Mouse (Mus musculus): ENCODE results near the gene Selenoi. TPM values are rescaled to one million over a fixed set of nuclear protein-coding genes. Genes with fewer than 3 reads are reported as not detected.

Gene Selenoi
- polyA plus RNA-seq, 1 experiment from 2014 or later: 13.9 TPM

- Histone ChIP-seq H3K27ac (no peak overlapping the region), H3K27me3 (no peaks in the 10 kb centered on the region), H3K9ac (no peak overlapping the region), H3K4me3 (no peak overlapping the region), H3K4me2 (no peak overlapping the region), H3K4me1 (replicated peaks) (peaks cover 29% of the 10 kb centered on the region), H3K9me3 (replicated peaks) (no peaks in the 10 kb centered on the region), H3K36me3 (no peaks in the 10 kb centered on the region)
- no peak for ATAC-seq (replicated peaks; ENCODE audit: insufficient number of reproducible peaks, insufficient read depth, low FRiP score, low read depth)
- 88% methylated on average over 5 of the region's 5 CpGs for WGBS
Measured at GRCm38 (mm10) chr5:30238533-30238932, 6.2 kb downstream of the Selenoi start.

- no peaks in the 10 kb centered on the region for H3K27me3 ChIP-seq
- no peak overlapping the region for H3K4me2 ChIP-seq
- WGBS: 73% methylated on average over 7 of the region's 7 CpGs
- no peak overlapping the region for H3K4me3 ChIP-seq
- H3K4me1 ChIP-seq (replicated peaks): peaks cover 36% of the 10 kb centered on the region
- H3K9ac ChIP-seq: no peak overlapping the region
- no peak overlapping the region for H3K27ac ChIP-seq
- H3K36me3 ChIP-seq: no peaks in the 10 kb centered on the region
- no peak for ATAC-seq (replicated peaks; ENCODE audit: insufficient number of reproducible peaks, insufficient read depth, low FRiP score, low read depth)
- H3K9me3 ChIP-seq (replicated peaks): no peaks in the 10 kb centered on the region
Measured at GRCm38 (mm10) chr5:30240552-30240951, 8.2 kb downstream of the Selenoi start.

- Histone ChIP-seq H3K27ac (peak overlapping the region; percentile 35), H3K36me3 (no peaks in the 10 kb centered on the region; the same call in 1 of the 2 replicates), H3K27me3 (no peaks in the 10 kb centered on the region), H3K9ac (no peak overlapping the region), H3K4me1 (replicated peaks) (peaks cover 35% of the 10 kb centered on the region), H3K4me2 (no peak overlapping the region), H3K4me3 (no peak overlapping the region), H3K9me3 (replicated peaks) (no peaks in the 10 kb centered on the region)
- WGBS: 25% methylated on average over 1 of the region's 1 CpGs
- ATAC-seq (replicated peaks; ENCODE audit: insufficient number of reproducible peaks, insufficient read depth, low FRiP score, low read depth): 0 out of 2 replicates have a peak, but pooled peaks have one; percentile 7
Measured at GRCm38 (mm10) chr5:30242410-30242809, 10.0 kb downstream of the Selenoi start.

DNA sequence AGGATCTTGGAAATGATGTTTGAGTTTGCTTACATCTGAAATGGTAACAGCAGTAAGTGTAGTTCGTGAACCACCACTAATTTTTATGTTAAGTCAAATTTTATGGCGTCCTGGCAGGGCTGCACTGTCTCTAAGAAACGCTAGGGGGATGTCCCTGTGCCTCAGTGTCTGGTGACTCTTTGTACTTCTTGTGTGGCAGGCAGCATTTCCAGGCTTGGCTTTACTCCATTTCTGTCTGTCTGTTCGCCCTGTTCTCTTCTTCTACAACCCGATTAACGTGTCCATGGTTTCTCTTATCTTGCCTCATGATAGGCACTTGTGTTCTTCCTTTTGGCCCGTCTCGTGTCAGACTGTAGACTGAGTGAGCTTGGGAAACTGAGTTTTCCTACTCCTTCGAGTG, 11.4 kb downstream of the Selenoi start:
- H3K4me1 ChIP-seq (replicated peaks): peaks cover 35% of the 10 kb centered on the region
- H3K9me3 ChIP-seq (replicated peaks): no peaks in the 10 kb centered on the region
- ATAC-seq (replicated peaks; ENCODE audit: insufficient number of reproducible peaks, insufficient read depth, low FRiP score, low read depth): no peak
- H3K4me2 ChIP-seq: no peak overlapping the region
- peak overlapping the region; percentile 18; the same call in 1 of the 2 replicates for H3K9ac ChIP-seq
- 27% methylated on average over 9 of the region's 9 CpGs for WGBS
- H3K27me3 ChIP-seq: no peaks in the 10 kb centered on the region
- H3K27ac ChIP-seq: peak overlapping the region; percentile 33
- no peaks in the 10 kb centered on the region; the same call in 1 of the 2 replicates for H3K36me3 ChIP-seq
- H3K4me3 ChIP-seq: no peak overlapping the region

DNA sequence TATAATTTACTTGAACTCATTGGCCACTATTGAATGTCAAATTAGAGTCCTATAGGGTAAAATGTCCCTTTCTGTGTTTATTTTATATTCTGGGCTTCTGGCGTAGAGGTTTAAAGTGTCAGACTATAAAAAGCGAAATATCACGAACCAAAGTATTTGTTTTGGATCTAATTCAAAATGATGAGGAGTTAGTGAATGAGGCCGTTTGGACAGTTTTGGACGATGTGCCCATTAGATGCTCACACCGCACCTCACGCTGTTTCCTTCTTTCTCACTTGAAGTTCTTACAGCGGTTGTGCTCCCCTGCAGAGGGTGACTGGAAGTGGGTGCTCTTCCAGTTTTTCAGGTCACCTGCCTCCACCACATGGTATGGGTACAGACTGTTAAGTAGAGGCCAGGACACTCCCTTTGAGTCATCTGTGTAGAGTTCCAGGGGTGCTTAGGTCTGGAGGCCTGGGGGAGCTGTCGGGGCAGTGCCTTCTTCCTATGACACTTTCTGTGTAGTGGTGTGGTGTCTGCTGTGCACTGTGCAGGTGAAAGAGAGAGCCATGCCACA, 13.6 kb downstream of the Selenoi start:
- no peaks in the 10 kb centered on the region for H3K9me3 ChIP-seq (replicated peaks)
- peaks cover 5% of the 10 kb centered on the region; the same call in 1 of the 2 replicates for H3K36me3 ChIP-seq
- 71% methylated on average over 9 of the region's 9 CpGs for WGBS
- H3K9ac ChIP-seq: no peak overlapping the region
- ATAC-seq (replicated peaks; ENCODE audit: insufficient number of reproducible peaks, insufficient read depth, low FRiP score, low read depth): no peak
- H3K27ac ChIP-seq: no peak overlapping the region
- H3K4me1 ChIP-seq (replicated peaks): peaks cover 32% of the 10 kb centered on the region
- no peak overlapping the region for H3K4me3 ChIP-seq
- H3K27me3 ChIP-seq: no peaks in the 10 kb centered on the region
- H3K4me2 ChIP-seq: no peak overlapping the region

DNA sequence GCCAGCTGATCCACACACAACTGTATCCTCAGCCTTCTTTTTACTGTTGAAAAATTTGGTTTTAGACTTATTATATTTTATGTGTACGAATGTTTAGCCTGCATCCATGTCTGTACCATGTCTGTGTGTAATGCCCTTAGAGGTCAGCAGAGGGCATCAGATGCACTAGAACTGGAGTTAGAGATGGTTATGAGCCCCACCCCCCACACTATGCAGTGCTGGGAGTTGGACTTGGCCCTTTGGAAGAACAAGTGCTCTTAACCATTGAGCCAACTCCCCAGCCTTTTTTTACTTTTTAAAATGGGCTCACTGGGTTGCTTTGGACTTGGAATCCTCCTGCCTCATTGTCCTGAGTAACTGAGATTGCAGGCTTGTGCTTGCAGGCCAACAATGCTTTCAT, 15.3 kb downstream of the Selenoi start:
- Histone ChIP-seq H3K9ac (no peak overlapping the region), H3K4me2 (no peak overlapping the region), H3K4me1 (replicated peaks) (peaks cover 24% of the 10 kb centered on the region), H3K9me3 (replicated peaks) (no peaks in the 10 kb centered on the region), H3K4me3 (no peak overlapping the region), H3K36me3 (peaks cover 10% of the 10 kb centered on the region), H3K27me3 (no peaks in the 10 kb centered on the region), H3K27ac (no peak overlapping the region)
- 98% methylated on average over 1 of the region's 1 CpGs for WGBS
- ATAC-seq (replicated peaks; ENCODE audit: insufficient number of reproducible peaks, insufficient read depth, low FRiP score, low read depth): no peak

- no peak overlapping the region for H3K27ac ChIP-seq
- peaks cover 42% of the 10 kb centered on the region for H3K36me3 ChIP-seq
- H3K9me3 ChIP-seq (replicated peaks): no peaks in the 10 kb centered on the region
- WGBS: 81% methylated on average over 12 of the region's 12 CpGs
- ATAC-seq (replicated peaks; ENCODE audit: insufficient number of reproducible peaks, insufficient read depth, low FRiP score, low read depth): no peak
- H3K27me3 ChIP-seq: no peaks in the 10 kb centered on the region
- H3K4me1 ChIP-seq (replicated peaks): no peaks in the 10 kb centered on the region
- H3K4me3 ChIP-seq: no peak overlapping the region
- no peak overlapping the region for H3K9ac ChIP-seq
- H3K4me2 ChIP-seq: no peak overlapping the region
Measured at GRCm38 (mm10) chr5:30255567-30256354, 23.4 kb downstream of the Selenoi start.

DNA sequence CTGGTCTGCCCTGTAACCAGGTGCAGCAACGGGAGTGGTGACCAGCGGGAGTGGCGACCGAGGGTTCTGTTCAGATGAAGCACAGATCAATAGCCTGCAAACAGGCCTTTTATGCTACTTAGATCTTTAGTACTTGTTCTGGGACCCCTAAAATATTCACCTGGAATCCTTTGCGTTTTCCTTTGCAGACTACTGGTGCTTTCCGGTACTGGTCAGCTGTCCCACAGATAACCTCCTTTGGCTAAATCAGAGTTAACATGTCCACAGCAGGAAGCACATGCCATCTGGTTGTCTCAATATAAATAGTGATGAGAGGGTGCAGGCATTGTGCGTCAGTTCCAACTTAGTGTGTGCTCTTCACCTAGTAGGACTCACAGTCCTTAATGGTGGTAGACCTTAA, 26.4 kb downstream of the Selenoi start:
- no peaks in the 10 kb centered on the region for H3K9me3 ChIP-seq (replicated peaks)
- no peak overlapping the region for H3K9ac ChIP-seq
- WGBS: 86% methylated on average over 7 of the region's 7 CpGs
- H3K4me2 ChIP-seq: no peak overlapping the region
- no peaks in the 10 kb centered on the region for H3K4me1 ChIP-seq (replicated peaks)
- no peak overlapping the region for H3K4me3 ChIP-seq
- H3K27ac ChIP-seq: no peak overlapping the region
- ATAC-seq (replicated peaks; ENCODE audit: insufficient number of reproducible peaks, insufficient read depth, low FRiP score, low read depth): no peak
- H3K27me3 ChIP-seq: no peaks in the 10 kb centered on the region
- H3K36me3 ChIP-seq: peaks cover 39% of the 10 kb centered on the region

GRCm38 (mm10) chr5:30270571-30271190, 38.3 kb downstream of the Selenoi start:
- Histone ChIP-seq H3K4me3 (no peak overlapping the region), H3K27me3 (no peaks in the 10 kb centered on the region), H3K4me1 (replicated peaks) (peaks cover 11% of the 10 kb centered on the region), H3K9me3 (replicated peaks) (no peaks in the 10 kb centered on the region), H3K27ac (peak overlapping the region; percentile 15; the same call in 1 of the 2 replicates), H3K9ac (no peak overlapping the region), H3K36me3 (peaks cover 19% of the 10 kb centered on the region), H3K4me2 (no peak overlapping the region)
- 50% methylated on average over 11 of the region's 11 CpGs for WGBS
- ATAC-seq (replicated peaks; ENCODE audit: insufficient number of reproducible peaks, insufficient read depth, low FRiP score, low read depth): no peak

DNA sequence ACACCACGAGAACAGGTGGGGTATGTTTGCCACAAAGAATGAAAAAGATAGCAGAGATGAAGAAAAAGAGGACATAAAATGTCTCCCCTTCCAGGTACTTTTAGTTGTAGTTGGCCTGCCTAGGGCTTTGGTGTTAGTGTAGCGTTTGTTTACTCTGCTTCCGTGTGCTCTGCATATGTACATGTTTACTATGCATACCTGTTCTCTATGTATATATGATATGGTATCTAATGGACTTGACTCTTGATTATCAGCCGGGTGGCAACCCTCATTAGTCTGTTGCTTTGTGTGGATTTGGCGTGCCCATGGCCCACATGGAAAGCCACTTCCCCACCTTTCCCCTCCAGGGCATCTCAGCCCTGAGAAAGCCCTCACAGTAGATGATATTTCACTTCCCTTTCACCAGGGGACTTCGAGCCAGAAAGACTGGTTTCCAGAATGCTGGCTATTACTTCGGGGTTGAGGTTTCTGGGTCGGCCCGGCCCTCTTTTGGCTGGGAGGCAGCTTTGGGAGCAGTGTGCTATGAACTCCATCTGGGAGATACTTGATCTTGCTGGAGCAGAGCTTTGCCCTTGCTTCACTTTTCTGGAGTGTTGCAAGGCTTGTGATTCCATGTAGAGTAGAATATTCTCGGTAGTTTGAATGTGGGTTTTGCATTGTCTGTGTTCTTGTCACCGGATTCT, 39.4 kb downstream of the Selenoi start:
- H3K4me2 ChIP-seq: no peak overlapping the region

GRCm38 (mm10) chr5:30276361-30276760, 44.0 kb downstream of the Selenoi start:
- no peaks in the 10 kb centered on the region for H3K9me3 ChIP-seq (replicated peaks)
- ATAC-seq (replicated peaks; ENCODE audit: insufficient number of reproducible peaks, insufficient read depth, low FRiP score, low read depth): no peak
- no peaks in the 10 kb centered on the region for H3K27me3 ChIP-seq
- 90% methylated on average over 2 of the region's 2 CpGs for WGBS
- H3K36me3 ChIP-seq: no peaks in the 10 kb centered on the region
- H3K4me1 ChIP-seq (replicated peaks): peaks cover 4% of the 10 kb centered on the region; the same call in 1 of the 2 replicates
- no peak overlapping the region for H3K4me3 ChIP-seq
- no peak overlapping the region for H3K27ac ChIP-seq
- H3K9ac ChIP-seq: no peak overlapping the region
- no peak overlapping the region for H3K4me2 ChIP-seq

More for the DNA sequence above, 39.4 kb downstream of the Selenoi start:
- no peak overlapping the region for H3K4me3 ChIP-seq
- no peaks in the 10 kb centered on the region for H3K27me3 ChIP-seq
- H3K27ac ChIP-seq: no peak overlapping the region
- peaks cover 11% of the 10 kb centered on the region for H3K4me1 ChIP-seq (replicated peaks)
- H3K36me3 ChIP-seq: peaks cover 9% of the 10 kb centered on the region
- no peaks in the 10 kb centered on the region for H3K9me3 ChIP-seq (replicated peaks)
- no peak for ATAC-seq (replicated peaks; ENCODE audit: insufficient number of reproducible peaks, insufficient read depth, low FRiP score, low read depth)
- H3K9ac ChIP-seq: no peak overlapping the region
- WGBS: 88% methylated on average over 11 of the region's 11 CpGs

All from heart, embryonic 15.5 days (tissue).